Mouse (Mus musculus): ENCODE measurements around the gene Zfp872.
"Not testable (repeated sequence)": the region's sequence is repeated elsewhere in the genome, so short reads cannot be mapped to it uniquely, and the experiment has no call there.

The Zfp872 gene

DNA sequence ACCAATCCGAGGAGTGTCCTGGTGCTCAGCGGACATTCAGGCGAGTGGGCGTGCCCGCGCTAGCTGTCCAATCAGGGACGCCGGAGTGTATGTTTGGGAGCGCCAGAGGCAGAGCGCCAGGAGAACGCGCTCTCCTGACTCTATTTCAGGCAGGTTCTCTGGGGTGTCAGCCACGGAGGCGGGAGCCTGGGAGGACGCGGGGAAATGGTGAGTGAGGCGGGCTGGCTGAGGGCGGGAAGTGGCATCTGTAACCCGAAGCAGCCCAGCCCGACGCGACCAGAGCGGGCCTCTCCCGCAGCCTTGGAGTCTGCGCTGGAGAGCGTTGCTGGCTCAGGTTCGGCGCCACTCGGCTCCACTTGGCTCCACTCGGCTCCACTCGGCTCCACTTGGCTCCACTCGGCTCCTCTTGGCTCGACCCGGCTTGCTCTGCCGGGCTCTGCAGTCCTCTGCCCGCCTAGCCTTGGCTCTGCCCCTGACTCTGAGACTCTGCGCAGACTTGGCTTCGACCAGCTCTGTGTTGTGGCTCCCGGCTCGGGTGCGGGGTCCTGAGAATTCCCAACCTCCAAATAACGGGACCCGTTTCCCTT, at the start of gene Zfp872:
Gene Zfp872, plus strand, starts transcription at position 66 of the 587 bp plus-strand sequence.
- peak; percentile 7 for DNase-seq (ENCODE audit: low read depth)

DNA sequence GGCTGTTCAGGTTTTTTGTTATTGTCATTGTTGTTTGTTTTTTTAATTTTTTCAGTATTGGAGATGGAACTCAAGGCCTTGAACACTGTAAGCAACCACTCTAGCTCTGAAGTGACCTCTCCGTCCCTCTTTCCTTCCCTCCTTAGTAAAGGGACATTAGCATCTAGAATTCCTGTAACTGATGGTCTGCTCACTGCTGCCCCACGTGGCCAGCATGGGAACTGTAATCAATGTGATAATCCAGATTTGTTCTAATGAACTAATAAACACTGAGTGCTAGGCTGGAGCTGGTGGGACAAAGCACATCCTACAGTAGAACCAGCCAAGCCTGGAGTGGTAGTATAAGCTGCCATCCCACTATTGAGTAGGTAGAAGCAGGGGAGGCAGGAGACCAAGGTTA, 49.4 kb upstream of the Zfp872 start:
- DNase-seq (ENCODE audit: low read depth), result no peak

DNA sequence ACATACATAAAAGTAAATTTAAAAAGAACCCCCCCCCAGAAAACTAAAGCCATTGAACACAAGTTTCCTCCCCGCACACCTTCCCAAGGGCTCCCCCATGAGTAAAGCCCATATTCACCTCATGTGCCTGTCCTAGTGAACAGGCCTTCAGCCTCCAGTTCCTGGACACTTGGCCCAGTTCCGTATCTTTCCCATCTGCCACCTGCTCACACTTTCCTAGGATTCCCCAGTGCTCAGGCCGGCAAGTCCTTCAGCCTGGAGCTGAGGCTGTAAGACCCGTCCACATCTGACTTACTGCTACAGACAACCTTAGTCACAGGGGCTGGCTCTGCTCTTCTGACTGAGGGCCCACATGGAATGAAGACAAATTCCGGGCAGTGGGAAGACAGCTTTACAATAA, 48.1 kb upstream of the Zfp872 start:
- DNase-seq (ENCODE audit: low read depth), result no peak

DNA sequence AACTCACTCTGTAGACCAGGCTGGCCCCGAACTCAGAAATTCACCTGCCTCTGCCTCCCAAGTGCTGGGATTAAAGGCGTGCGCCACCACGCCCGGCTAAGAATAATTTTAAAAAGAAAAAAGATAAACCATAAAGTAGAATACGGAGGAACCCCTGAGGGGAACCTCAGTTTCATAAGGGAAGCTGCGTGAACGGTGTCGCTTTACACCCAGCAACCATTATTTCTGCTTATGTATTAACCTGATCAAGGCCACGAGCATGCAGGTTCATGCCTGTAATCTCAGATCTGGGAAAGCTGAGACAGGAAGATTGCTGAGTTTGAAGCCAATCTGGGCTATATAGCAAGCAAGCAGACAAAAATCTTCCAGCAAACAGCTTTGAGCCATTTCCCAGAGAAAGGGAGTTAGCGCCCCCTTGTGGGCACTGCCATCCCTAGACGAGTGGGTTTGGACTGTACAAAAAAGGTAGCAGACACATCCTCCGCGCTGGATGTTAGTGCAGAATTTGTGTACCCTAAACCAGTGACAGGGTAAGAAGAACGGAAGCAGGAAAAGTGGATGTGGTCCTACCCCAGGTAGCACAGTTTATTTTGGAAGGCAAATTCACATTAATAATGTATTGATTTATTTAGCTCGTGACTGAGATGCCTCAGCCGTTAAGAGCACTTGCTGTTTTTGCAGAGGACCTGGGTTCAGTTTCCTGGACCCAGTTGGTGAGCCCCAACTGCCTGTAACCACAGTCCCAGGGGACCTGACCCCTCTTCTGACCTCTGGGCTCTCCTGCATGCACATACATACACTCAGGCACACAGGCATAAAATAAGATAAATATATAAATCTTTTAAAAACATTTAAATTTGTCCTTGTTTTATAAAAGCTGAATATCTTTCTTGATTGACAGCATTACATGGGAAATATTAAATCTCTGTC, 44.5 kb upstream of the Zfp872 start:
- DNase-seq (ENCODE audit: low read depth), result no peak

DNA sequence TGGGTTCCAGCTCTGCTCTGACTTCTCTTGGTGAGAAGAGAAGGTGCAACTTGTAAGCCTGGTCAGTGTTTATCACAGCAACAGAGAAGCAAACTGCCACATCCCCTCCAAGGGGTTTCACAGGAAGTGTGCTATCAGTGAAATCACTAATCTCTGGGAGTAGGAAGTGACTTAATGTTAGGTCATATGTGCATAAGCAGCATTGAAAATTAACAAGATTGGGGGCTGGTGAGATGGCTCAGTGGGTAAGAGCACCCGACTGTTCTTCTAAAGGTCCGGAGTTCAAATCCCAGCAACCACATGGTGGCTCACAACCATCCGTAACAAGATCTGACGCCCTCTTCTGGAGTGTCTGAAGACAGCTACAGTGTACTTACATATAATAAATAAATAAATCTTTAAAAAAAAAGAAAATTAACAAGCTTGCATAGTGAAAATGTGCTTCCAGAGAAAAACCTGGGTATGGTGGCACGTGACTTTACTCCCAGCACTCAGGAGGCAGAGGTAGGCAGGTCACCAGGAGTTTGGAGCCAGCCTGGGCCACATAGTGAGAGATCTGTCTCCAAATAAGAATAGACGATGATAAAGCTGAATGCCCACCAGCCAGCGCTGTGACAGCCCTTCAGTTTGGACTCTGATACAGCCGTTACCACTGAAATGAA, 43.5 kb upstream of the Zfp872 start:
- DNase-seq (ENCODE audit: low read depth), result no peak

DNA sequence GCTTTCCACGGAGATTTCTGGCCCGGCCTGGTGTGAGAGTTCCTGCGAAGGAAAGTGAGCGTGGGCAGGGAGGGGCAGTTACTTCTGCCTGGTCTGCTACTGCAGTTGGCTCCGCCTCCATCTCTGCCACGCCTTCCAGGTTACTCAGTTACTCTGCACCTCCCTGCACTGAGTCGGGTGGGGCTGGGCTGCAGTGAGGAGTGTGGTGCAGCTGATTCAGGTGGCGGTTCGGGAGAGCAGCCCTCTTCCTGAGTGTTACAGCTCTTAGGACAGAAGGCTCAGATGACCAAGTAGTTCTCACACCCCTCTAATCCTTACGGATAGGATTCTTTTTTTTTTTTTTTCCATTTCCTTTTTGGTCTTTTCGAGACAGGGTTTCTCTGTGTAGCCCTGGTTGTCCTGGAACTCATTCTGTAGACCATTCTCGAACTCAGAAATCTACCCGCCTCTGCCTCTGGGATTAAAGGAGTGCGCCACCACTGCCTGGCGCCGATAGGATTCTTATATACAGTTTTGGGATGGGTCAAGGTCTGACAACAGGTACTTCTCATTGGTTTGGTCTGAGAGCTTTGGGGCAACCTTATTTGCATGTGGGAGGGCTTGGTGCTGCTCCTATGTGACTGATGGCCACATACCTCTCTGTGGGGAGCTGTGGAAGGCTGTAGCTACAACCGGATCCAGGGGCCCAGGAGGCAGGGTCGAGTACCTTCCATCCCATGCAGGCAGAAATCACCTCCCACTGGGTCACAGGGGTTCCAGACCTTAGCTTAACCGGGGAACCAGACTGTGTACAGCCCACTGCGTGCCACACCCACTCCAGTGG, 38.3 kb upstream of the Zfp872 start:
- DNase-seq (ENCODE audit: low read depth), result no peak

DNA sequence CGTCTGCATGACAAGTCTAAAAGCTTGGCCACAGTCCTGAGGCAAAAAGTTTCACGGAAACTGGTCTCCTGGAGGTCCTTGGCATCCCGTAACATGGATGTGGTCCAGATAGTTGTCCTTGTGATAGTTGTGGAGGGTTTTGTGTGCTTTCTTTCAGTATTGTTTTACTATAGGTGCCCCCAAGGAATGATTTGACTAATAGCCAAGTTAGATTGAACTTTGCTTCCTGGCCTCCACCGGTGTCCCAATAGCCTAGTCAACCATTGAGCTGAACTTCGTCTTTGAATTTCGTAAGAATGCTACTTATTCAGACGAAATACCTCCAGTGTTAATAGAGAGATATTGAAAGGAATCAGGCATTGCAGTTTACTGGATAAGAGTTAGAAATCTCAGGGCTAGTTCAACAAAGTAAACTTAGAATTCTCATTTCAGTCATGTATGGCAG, 37.6 kb upstream of the Zfp872 start:
- not testable (repeated sequence) for DNase-seq (ENCODE audit: low read depth)

DNA sequence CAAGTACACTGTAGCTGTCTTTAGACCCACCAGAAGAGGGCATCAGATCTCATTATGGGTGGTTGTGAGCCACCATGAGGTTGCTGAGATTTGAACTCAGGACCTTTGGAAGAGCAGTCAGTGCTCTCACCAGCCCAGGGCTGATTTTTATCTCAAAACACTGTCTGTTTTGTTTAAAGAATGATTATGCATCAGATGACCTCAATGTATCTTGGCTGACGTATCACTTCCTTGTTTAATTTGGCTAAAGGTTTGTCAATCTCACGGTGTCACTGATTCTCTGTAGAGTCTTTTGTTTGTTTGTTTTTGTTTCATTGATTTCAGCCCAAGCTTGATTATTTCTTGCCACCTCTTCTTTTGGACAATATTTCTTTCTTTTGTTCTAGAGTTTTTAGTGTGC, 36.9 kb upstream of the Zfp872 start:
- DNase-seq (ENCODE audit: low read depth), result no peak

DNA sequence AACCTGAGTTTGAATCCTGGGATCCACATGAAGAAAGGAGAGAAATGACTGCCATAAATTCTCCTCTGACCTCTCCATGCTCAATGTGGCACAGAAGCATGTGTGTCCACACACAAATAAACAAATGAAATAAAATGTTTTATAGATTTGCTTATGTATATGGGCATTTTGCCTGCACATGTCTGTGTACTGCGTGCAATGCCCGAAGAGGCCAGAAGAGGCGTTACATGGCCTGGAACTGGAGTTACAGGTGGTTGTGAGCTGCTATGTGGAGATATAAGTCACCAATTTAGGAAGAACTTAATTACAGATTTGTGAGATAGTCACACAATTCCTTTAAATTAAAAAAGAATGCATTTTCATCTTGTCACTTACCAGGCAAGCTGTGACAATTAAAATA, 34.1 kb upstream of the Zfp872 start:
- DNase-seq (ENCODE audit: low read depth), result no peak

DNA sequence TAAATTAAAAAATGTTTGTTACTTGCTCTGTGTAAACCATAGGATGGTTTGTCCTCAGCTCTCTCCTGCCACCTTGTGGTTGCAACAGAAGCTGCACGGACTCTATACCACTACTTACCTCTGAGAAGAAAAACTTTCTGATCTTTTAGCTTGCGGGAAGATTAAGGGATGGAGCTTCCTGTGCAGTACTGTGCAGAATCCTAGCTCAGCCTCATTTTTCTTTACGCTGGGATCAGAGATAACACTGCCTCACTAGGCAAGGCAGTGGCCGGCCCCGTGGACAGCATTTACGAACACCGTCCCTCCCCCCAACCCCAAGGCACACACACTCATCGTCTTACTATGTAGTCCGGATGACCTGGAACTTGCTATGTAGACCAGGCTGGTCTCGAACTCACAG, 32.3 kb upstream of the Zfp872 start:
- DNase-seq (ENCODE audit: low read depth), result no peak

DNA sequence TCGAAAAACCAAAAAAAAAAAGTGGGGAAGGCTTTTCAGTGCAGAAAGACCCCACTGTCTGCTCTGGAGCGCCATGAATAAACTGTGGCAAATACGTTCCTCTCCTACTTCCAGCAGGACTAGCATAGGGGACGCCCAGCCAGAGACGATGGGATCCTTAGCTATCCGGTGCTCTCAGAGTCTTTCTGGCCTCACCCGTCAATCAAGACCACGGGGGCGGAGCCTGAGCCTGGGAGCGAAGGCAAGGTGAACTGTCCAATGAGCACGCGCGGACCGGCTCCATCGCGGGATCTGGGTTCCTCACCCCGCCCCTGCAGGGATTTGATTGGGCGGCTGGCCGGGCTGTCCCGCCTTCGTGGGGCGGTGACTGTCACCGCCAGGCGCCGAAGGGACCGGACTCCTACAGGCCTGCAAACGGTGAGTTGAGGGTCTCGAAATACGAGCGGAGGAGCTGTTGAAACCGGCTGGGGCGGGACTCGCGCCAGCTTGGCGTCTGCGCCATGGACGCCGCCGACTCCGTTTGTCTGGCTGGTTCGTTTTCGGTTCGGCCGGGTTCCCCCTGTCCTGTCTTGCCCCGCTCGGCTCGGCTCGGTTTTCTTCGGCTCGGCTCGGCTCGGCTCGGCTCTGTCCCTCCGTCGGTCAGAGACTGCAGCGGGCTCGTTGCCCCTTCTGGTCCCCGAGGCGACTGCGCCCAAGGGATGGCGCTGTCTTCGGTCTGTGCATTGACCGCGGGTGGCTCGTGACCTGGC, 31.2 kb upstream of the Zfp872 start, which contains the start of gene Pigyl:
Gene Pigyl, plus strand, starts transcription at position 350 of the 749 bp plus-strand sequence.
- DNase-seq (ENCODE audit: low read depth), result peak; percentile 88

DNA sequence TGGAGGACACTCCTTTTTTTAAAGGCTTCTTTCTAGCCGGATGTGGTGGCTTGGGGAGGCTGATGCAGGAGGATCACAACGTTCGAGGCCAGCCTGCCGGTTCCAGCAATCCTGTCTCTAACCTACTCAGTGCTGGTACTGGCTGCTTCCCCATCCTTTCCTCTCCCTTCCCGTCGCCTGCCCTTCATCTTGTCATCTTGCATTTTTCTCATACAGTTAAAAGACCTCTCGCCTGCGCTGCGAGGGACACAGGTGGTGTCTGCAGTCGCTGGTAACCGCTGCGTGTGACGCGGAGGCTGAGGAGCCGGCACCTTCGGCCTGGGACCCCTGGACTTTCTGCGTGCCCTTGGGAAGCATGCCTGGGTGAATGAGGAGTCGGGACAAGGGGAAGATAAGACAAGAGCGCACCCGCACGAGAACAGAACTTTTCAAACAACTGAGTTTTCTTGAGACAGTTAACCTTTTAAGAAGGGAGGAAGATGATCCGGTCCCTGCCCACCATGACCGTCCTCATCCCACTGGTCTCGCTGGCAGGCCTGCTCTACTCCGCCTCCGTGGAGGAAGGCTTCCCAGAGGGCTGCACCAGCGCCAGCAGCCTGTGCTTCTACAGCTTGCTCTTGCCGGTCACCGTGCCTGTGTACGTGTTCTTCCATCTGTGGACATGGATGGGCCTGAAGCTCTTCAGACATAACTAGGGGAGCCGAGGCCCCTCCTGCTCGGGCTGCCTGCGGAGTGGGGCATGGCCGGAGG, 30.2 kb upstream of the Zfp872 start:
- DNase-seq (ENCODE audit: low read depth), result no peak

DNA sequence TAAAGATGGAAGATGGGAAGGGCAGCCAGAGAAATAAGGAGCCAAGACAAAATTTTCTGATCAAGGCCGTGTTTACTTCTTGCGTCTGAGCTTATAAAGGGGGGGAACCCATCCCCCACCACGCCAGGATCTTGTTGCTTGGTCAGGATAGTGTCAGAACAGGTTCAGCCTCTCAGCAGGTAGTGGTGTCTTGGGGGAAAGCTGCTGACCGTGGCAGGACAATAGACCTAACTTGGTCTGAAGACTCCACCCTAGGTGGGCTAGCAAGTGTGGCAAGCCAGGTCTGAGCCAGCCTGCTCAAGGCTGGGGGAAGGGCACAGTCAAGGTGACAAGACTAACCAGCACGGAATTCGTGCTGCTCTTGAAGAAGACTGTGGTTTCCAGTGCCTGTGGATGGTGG, 26.6 kb upstream of the Zfp872 start:
- DNase-seq (ENCODE audit: low read depth), result no peak

DNA sequence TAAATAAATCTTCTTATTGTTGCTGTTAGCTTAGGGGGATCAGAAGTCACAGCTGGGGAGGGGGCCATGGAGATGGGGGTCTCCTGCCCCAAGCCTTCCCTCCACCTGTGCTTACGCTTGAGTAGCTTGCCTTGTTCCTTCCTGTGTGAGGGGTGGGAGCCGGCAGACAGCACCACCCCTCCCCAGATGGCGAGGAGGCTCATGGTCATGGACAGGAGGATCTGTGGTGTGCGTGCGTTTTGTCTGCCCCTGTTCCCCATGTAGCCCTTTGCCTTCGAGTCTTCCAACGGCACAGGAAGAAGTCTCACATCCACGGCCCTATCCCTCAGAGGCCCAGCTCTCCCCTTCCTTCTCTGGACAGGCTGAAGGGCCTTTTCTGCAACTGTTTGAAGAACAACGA, 25.6 kb upstream of the Zfp872 start:
- DNase-seq (ENCODE audit: low read depth), result no peak

DNA sequence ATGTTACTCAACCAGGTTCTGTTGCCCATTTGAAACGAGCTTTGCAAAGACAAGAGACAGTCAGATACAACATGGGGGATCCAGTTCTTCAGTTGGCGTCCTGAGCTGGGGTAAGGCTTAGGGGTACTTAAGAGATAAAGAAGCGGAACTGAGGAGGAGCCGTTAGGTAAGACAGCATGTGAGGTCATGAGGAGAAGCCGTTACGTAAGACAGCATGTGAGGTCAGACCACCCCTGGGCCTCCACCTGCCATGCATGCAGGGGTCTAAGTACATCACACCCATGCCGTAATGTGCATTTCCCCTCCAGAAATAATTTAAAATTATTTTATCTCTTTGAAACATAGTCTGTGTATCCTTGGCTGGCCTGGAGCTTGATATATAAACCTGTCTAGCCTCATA, 25.0 kb upstream of the Zfp872 start:
- no peak for DNase-seq (ENCODE audit: low read depth)

DNA sequence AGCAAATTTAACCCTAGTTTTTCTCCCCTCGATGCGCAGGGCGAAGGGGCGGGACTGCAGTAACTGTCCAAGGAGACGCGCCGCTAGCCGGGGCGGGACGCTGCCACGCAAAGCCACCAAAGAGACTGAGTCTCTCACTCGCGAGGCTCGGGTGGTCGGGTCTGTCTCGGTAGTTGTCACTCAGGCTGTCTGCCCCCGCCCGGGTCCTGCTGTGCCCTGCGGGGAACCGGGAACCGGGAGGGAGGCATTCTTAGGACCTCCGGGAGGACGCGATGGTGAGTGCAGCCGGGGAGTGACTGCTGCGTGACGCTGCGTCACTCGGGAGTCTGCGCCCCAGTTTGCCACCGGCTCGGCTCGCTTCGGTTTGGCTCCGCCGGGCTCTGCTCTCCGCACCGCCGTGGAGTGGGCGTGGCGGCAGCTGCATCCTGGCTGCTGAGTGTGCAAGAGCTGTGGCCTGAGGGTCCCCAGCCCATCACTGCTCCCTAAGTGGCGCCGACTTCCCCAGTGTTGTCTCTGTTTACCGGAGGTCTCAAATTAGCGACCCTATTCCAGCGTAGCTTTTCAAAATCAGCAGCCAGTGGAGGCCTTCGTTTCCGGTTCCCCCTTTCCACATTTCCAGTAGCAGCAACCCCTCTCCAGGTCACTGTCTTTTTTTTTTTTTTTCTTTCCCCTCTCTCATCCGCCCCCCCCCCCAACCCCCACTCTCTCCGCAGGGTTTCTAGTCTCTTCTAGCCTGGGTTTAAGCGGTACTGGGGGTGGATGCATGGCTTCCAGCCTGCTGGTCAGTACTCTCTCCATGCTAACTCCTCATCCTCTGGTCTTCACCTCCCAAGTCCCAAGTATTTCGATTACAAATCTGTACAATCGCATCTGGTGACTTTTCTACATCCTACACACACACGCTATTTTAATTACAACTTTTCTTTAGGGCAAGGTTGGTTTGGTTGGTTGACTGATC, 22.9 kb upstream of the Zfp872 start:
- DNase-seq (ENCODE audit: low read depth), result no peak

DNA sequence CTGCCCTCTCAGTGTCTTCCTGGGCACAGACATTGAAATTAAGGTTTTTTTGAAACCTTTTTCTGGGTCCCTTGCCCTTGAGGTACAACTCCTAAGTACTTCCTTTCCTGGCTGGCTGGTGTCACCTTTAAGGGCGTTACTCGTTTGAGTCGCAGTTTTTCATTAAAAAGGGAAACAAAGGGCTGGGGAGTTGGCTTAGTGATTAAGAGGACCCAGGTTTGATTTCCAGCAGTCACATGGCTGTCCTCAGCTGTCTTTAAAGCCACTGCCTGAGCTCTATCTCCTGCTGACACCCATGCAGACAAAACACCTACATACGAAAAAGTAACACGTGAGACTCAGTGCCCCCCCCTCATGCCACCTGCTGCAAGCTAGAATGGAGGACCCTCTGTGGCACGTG, 21.9 kb upstream of the Zfp872 start:
- DNase-seq (ENCODE audit: low read depth), result no peak

DNA sequence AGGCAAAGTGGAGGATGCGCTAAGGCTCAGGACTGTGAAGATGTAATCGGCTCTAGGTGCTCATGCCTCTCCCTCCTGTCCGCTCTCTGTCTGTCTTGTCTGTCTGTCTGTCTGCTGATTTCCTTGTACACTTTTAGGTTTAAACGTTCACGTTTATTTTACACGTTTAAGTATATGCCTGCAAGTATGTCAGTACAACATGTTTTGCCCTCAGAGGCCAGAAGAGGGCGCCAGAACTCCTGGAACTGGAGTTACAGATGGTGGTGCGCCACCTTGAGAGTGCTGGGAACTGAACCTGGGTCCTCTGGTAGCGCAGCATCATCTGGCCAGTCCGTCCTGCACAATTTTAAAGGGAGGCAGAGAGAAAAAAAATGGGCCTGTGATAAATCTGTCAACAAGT, 21.2 kb upstream of the Zfp872 start:
- no peak for DNase-seq (ENCODE audit: low read depth)

DNA sequence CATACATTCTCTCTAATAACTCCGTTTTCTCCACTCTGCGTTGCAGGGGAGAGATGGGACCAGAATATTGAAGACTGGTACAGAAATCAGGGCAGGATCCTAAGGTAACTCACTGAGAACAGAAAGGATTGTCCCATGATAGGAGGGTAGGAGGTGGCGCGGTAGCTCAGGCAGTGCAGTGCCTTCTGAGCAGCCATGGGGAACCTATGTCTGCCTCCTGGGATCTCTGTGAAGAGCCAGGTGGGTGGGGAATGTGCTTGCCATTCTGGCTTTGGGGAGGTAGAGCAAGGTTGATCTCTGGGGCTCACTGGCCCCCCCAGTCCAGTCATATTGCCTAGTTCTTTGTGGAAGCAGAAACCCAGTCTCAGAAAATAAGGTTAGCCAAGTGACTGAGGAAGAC, 20.1 kb upstream of the Zfp872 start:
- DNase-seq (ENCODE audit: low read depth), result no peak
